Mouse (Mus musculus) c-Kit-positive CD71-positive TER-119-positive erythroid progenitor cells, embryonic 14.5 days (primary cell): ENCODE measurements around the gene Syne2.
A peak's percentile ranks its signal among the peaks of the same experiment; 100 is the strongest.

ENCODE experiments used
- DNase-seq: peaks from one replicate; pipeline ENCODE4 v3.0.0-alpha.2; 2013; ENCODE audit warnings: low spot score

Syne2 gene

GRCm38 (mm10) chr12:75951328-75951727 lies 133.4 kb downstream of the Syne2 start:
- DNase-seq: peak; percentile 9

DNA sequence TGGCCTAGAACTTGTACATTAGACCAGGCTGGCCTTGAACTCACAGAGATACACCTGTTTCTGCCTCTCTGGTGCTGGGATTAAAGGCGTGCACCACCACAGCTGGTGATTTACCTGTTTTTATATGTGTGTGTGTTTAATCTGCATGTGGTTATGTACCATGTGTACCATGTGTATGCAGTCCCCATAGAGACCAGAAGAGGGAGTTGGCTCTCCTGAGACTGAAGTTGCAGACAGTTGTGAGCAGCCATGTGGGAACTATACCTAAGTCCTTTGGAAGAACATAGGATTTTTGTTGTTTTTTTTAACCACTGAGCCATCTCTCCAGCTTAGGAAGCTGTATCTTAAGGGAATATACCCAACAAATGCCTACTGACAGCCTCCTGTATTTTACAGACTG lies 134.1 kb downstream of the Syne2 start:
- no peak for DNase-seq

GRCm38 (mm10) chr12:75966441-75967195 lies 148.7 kb downstream of the Syne2 start:
- DNase-seq: no peak

- DNase-seq: no peak
Measured at GRCm38 (mm10) chr12:75979079-75979478, 161.1 kb downstream of the Syne2 start.

GRCm38 (mm10) chr12:75983336-75983735 lies 165.4 kb downstream of the Syne2 start:
- DNase-seq: no peak

DNA sequence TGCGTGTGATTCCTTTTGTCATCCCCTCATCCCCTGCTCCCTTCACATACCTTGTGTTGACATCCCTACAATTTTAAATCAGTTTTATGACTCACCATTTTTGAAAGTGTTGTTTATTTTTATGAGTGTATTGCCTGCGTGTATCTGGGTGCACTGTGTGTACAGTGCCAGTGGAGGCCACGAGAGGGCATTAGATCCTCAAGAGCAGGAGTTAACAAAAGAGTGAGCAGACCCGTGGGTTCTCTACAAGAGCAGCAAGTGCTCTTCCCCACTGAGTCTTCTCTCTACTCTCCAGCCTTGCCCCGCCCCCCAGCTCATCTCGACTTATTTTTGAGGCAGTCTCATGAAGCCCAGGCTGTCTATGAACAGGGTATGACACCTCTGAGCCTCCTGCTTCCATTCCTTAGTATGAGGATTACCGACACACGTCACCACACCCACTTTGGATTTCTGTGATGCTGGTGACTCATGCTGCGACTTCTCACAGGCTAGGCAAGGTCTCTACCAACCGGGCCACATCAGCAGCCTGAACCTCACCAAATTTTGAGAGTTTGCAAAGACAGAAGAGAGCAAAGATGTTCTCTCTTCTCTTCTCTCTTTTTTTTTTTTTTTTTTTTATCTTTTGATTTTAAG lies 174.4 kb downstream of the Syne2 start:
- no peak for DNase-seq

GRCm38 (mm10) chr12:75992946-75993345 lies 175.0 kb downstream of the Syne2 start:
- no peak for DNase-seq

- no peak for DNase-seq
Measured at GRCm38 (mm10) chr12:75995086-75995485, 177.2 kb downstream of the Syne2 start.

GRCm38 (mm10) chr12:75997547-75997946 lies 179.6 kb downstream of the Syne2 start:
- DNase-seq: no peak

DNA sequence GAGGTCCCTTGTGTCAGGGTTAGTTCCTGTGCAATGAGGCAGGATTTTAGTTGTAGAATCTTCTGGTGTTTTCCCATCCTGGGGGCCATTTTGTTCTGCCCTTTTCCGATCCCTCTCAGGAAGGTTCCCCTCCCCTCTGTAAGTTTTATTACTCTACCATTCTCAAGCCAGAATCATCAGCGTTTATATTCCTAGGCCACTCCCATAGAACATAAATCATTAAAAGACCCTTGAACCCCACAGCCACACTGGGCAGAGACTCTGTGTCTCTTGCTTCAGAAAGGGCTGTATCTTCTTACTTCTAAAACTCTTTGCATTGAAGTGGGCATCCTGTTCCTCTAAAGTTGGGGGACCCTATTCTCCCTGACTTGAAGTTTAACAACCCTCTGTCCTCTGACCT lies 180.5 kb downstream of the Syne2 start:
- no peak for DNase-seq

GRCm38 (mm10) chr12:76004697-76005249 lies 186.8 kb downstream of the Syne2 start:
- DNase-seq: peak; percentile 22

- no peak for DNase-seq
Measured at GRCm38 (mm10) chr12:76008991-76009390, 191.1 kb downstream of the Syne2 start.

DNA sequence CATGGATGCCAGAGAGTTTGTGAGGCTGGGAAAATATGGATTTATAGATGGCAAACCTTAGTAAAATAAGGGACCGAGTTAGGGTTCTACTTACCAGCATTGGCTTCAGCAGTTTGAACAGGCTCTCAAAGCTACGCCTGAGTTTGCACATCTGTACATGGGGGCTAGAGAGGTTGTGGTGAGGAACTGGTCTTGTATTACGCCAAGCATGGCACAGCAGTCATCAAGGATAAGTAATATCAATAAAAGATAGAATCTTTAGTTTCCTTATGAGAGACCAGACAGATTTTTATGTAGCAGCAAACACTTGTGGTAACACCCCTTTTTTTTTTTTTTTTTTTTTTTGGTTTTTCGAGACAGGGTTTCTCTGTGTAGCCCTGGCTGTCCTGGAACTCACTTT lies 194.9 kb downstream of the Syne2 start:
- no peak for DNase-seq

GRCm38 (mm10) chr12:76013480-76013879 lies 195.5 kb downstream of the Syne2 start:
- DNase-seq: no peak

- no peak for DNase-seq
Measured at GRCm38 (mm10) chr12:76015026-76015425, 197.1 kb downstream of the Syne2 start.

DNA sequence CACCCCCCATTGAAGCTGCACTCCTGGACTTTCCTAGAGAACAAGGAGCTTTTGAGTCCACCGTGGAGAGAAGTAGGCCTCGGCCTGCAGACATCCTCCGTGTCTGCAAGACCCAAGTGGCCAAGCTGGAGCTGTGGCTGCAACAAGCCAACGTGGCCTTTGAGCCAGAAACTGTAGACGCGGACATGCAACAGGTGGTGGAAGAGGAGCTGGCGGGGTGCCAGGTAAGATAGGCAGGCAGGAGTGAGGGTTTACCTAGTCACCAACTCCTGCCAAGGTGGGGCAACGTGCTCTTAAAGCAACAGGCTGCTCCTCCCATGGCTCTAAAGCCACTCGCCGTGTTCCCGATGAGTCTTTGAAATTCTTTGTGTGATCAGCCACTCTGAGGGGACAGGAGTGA lies 197.6 kb downstream of the Syne2 start:
- no peak for DNase-seq

GRCm38 (mm10) chr12:76016123-76017101 lies 198.5 kb downstream of the Syne2 start:
- peak; percentile 54 for DNase-seq

DNA sequence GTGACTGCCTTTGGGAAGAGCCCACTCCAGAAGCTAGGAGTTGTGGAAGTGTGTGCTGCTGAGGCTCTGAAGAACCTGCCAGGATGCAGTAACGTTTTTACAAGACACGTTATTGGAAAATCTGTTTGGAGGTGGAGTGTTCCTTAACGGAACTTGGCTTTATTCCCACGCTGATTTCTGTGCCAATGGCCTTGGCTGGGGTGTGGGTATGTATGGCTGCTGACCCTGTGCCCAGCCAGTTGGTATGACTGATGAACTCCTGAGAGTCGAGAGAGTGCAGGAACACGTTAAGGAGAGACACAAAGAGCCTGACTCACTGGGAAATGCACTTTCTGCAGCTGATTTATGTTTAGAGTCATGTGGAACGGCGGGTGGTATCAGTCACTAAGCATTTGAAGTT lies 200.7 kb downstream of the Syne2 start:
- no peak for DNase-seq

DNA sequence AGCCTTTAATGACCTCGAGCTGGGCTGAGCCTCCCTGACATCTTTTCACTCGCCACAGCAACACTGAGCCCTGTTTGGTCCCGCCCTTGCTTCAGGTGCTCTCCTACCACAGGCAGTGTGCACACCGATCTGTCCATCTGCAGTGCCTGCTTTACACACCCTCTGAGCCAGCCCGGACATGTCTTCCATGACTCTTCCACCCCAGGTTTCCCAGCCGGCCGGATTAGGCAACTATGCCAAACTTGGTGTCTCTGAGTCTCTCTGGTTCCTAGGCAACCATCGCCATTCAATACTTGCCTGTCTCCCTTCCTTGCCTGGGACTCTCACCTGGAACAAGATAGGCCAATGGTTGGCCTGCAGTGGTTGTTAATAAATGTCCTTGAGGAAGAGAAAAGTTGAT lies 224.4 kb downstream of the Syne2 start:
- DNase-seq: no peak

GRCm38 (mm10) chr12:76046561-76046960 lies 228.6 kb downstream of the Syne2 start:
- no peak for DNase-seq

DNA sequence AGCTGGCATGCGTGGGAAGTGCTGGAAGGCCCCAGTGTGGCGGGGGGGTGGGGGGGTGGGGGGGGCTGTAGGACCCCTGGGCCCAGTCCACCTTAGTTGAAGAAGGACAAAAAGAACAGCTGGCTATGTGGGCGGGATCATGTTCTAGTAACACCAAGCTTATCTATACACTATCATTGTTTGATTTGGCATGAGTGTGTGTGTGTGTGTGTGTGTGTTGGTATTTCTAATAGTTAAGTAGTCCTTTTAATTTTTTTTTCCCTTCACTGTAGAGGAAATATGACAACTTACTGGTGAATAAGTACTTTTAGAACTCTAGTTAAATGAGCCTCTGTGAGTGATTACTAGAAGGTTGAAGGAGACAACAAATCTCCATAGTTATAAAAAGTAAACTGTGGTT lies 230.0 kb downstream of the Syne2 start:
- no peak for DNase-seq

GRCm38 (mm10) chr12:76048672-76049071 lies 230.7 kb downstream of the Syne2 start:
- DNase-seq: no peak
